In genomic region chr7:110772343-110772742, GRCm38 (mm10) we compare ENCODE assay signal across 12 mouse cellular contexts. TPM values are rescaled to one million over a fixed set of nuclear protein-coding genes. Genes with fewer than 3 reads are reported as not detected.
DNase-seq lines count a peak whose midpoint lies in the region; ATAC-seq and TF ChIP-seq lines count a peak whose summit lies in the region.
"Had no signal": no experiment of that assay in that cellular context is flagged by ENCODE, and none has a peak within 500 bp of the region (broad histone marks: within the 10 kb centered on the region; RNA-seq: fewer than 3 reads in every experiment).

No protein-coding gene starts in this region.

- no peak for DNase-seq in heart, postnatal 0 days (ENCODE audit: low spot score)
- no peak for DNase-seq in heart, postnatal 4 days
- peak; percentile 13 for DNase-seq in adipocyte (ENCODE audit: low spot score)
- peak; percentile 39 for DNase-seq in kidney, adult 18-20 months
- DNase-seq in neural tube, embryonic 10.5 days (ENCODE audit: extremely low spot score, low spot score): no peak
- no peak for DNase-seq in cerebellum, postnatal 36 days
- DNase-seq: adrenal gland, adult 2 months; left cerebral cortex, postnatal 4 days had no signal

- 0 out of 2 replicates have a peak overlapping the region, but pooled peaks have one; percentile 3 for H3K27ac ChIP-seq in heart, postnatal 0 days (ENCODE audit: low read depth)
- H3K27ac ChIP-seq in liver, embryonic 12.5 days: peak overlapping the region; percentile 93
- no peak overlapping the region for H3K27ac ChIP-seq in midbrain, embryonic 16.5 days (ENCODE audit: low read length)
- H3K27ac ChIP-seq: hindbrain, embryonic 12.5 days; midbrain, embryonic 12.5 days had no signal

- no peak for ATAC-seq in heart, postnatal 0 days (ENCODE audit: insufficient read depth, low read depth)
- ATAC-seq in liver, embryonic 12.5 days: no peak
- no peak for ATAC-seq in midbrain, embryonic 16.5 days

- TF ChIP-seq EP300 in heart, postnatal 0 days (IDR thresholded peaks at IDR 0.05; ENCODE audit: low read depth): no peak

- no peaks in the 10 kb centered on the region for H3K36me3 ChIP-seq in heart, postnatal 0 days (replicated peaks; ENCODE audit: control insufficient read depth, insufficient read depth, low read length)
- H3K36me3 ChIP-seq in liver, embryonic 12.5 days: 0 out of 2 replicates have a peak, but pooled peaks cover under 1% of the 10 kb centered on the region
- H3K36me3 ChIP-seq in midbrain, embryonic 16.5 days (ENCODE audit: control insufficient read depth, insufficient read depth, low read length): no peaks in the 10 kb centered on the region
- H3K36me3 ChIP-seq: hindbrain, embryonic 12.5 days; midbrain, embryonic 12.5 days had no signal

- H3K4me2 ChIP-seq in heart, postnatal 0 days (ENCODE audit: low read depth, low read length): no peak overlapping the region
- H3K4me2 ChIP-seq in liver, embryonic 12.5 days: 0 out of 2 replicates have a peak overlapping the region, but pooled peaks have one; percentile 83
- H3K4me2 ChIP-seq in midbrain, embryonic 16.5 days (ENCODE audit: low read length): no peak overlapping the region
- H3K4me2 ChIP-seq: hindbrain, embryonic 12.5 days; midbrain, embryonic 12.5 days had no signal

- H3K27me3 ChIP-seq in heart, postnatal 0 days (ENCODE audit: control insufficient read depth, insufficient read depth, low read length): no peaks in the 10 kb centered on the region
- H3K27me3 ChIP-seq in liver, embryonic 12.5 days (replicated peaks): peaks cover 26% of the 10 kb centered on the region
- H3K27me3 ChIP-seq in midbrain, embryonic 16.5 days (ENCODE audit: control insufficient read depth, insufficient read depth, low read depth, low read length): no peaks in the 10 kb centered on the region

- H3K9ac ChIP-seq in heart, postnatal 0 days (replicated peaks; ENCODE audit: low read depth, low read length): no peak overlapping the region
- peak overlapping the region; percentile 85 for H3K9ac ChIP-seq in liver, embryonic 12.5 days
- H3K9ac ChIP-seq in midbrain, embryonic 16.5 days (ENCODE audit: low read depth, low read length): no peak overlapping the region
- H3K9ac ChIP-seq: hindbrain, embryonic 12.5 days; midbrain, embryonic 12.5 days had no signal

- 55% methylated on average over 3 of the region's 3 CpGs for WGBS in heart, postnatal 0 days
- 57% methylated on average over 3 of the region's 3 CpGs for WGBS in liver, embryonic 12.5 days (ENCODE audit: insufficient replicate concordance)
- 76% methylated on average over 3 of the region's 3 CpGs for WGBS in midbrain, embryonic 16.5 days

- H3K9me3 ChIP-seq in heart, postnatal 0 days (replicated peaks; ENCODE audit: control insufficient read depth, low read length): no peaks in the 10 kb centered on the region
- H3K9me3 ChIP-seq in liver, embryonic 12.5 days (replicated peaks): no peaks in the 10 kb centered on the region
- H3K9me3 ChIP-seq in midbrain, embryonic 16.5 days (replicated peaks; ENCODE audit: control insufficient read depth, low read length, poor library complexity, severe bottlenecking): no peaks in the 10 kb centered on the region
- H3K9me3 ChIP-seq: hindbrain, embryonic 12.5 days; midbrain, embryonic 12.5 days had no signal

- TF ChIP-seq CTCF in heart, postnatal 0 days (IDR thresholded peaks at IDR 0.05; ENCODE audit: low read depth): no peak

- H3K4me3 ChIP-seq in heart, postnatal 0 days (ENCODE audit: low read depth, low read length): no peak overlapping the region
- no peak overlapping the region for H3K4me3 ChIP-seq in liver, embryonic 12.5 days
- no peak overlapping the region for H3K4me3 ChIP-seq in midbrain, embryonic 16.5 days (ENCODE audit: low read depth, low read length)
- H3K4me3 ChIP-seq: hindbrain, embryonic 12.5 days; midbrain, embryonic 12.5 days had no signal

- peaks cover 39% of the 10 kb centered on the region for H3K4me1 ChIP-seq in heart, postnatal 0 days (ENCODE audit: control insufficient read depth, insufficient read depth)
- H3K4me1 ChIP-seq in liver, embryonic 12.5 days: peaks cover 95% of the 10 kb centered on the region
- peaks cover 25% of the 10 kb centered on the region for H3K4me1 ChIP-seq in midbrain, embryonic 16.5 days (ENCODE audit: control insufficient read depth, insufficient read depth, low read length)

RNA-seq across cellular contexts. Expression of gene Ampd3, which starts 4.3 kb away (rescaled TPM):
- 12.2 and 19.7 TPM in 2 replicates for total RNA-seq in heart, postnatal 0 days (2014; rRNA removed; ENCODE audit: low replicate concordance)
- polyA plus RNA-seq in heart, postnatal 0 days (2015; fragmentation: Nextera tagmentation; extraction: Ambion mirVana): 12.8 and 15.6 TPM in 2 replicates
- 10 to 100 TPM; 23.8 to 30.3 TPM for total RNA-seq in heart, postnatal 4 days (2021)
- polyA plus RNA-seq in liver, embryonic 12.5 days (2016; fragmentation: Nextera tagmentation; extraction: Ambion mirVana): 33.7 and 34.2 TPM in 2 replicates
- 10.3 and 13.9 TPM in 2 replicates for polyA plus RNA-seq in midbrain, embryonic 16.5 days (2015; fragmentation: Nextera tagmentation; extraction: Ambion mirVana)

Comparison
In these comparisons a context has a peak if more than half of its experiments do, and no peak if none do; other contexts are left out.
1. DNase-seq: peak in adipocyte (single experiment) and kidney, adult 18-20 months (single experiment); none in heart, postnatal 0 days (single experiment), heart, postnatal 4 days (single experiment), neural tube, embryonic 10.5 days (single experiment) and cerebellum, postnatal 36 days (0 of 2).